Mouse (Mus musculus) embryo, embryonic 11.5 days (tissue): ENCODE data around the gene Prm1.
"Not testable (repeated sequence)": the region's sequence is repeated elsewhere in the genome, so short reads cannot be mapped to it uniquely, and the experiment has no call there.

ENCODE experiments used
- DNase-seq: peaks from one replicate; pipeline ENCODE4 v3.0.0-alpha.2; 2012; ENCODE audit warnings: low read depth, low spot score

Gene Prm1

DNA sequence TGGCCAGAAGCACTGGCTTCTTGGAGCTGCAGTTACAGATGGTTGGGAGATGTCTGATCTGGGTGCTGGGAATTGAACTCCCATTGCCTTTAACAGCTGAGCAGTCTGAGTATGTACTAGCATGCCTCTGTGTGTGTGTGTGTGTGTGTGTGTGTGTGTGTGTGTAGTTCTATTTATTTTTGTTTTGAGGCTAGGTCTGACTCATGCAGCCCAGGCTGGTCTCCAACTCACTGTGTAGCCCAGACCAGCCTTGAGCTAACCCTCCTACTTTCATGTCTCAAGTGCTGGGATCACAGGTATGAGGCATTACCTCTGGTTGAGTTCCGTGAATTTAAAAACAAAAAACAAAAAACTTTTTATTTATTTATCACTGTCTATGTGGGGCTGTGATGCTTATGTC lies 18.9 kb upstream of the Prm1 start:
- no peak for DNase-seq

DNA sequence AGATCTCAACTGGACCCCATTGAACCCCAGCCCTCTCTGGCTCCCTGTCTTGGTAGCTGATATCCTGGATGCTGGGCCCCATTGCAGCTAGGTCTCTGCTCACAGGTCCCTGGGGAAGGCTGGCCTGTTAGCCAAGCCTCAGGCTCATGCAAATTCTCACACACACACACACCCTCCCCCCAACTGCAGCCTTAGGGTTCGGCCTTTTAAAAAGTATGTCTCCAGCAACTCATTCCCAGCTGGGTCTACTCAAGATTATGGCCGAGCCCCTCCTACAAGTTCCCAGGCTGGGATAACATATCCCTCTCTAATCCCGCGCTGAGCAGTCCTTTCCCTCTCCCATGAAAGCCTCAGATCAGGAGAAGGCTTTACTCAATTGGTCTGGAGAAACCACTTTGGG lies 15.7 kb upstream of the Prm1 start:
- no peak for DNase-seq

DNA sequence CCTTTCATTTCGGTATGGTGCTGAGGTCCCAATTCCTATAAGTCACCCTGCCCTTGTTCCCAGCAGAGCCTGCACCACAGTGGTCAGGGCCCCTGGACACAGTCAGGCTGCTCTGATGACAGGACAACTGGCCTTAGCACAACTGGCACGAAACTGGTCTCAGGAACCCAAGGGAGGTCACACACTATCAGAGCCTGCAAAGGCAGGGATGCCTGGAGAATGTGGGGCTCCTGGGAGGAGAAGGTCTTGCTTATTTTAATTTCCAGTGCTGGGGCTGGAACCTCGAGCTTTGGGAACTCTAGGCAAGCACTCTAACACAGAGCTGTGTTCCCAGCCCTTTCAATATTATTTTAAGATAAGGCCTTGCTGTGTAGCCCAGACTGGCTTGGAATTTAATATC lies 14.3 kb upstream of the Prm1 start:
- no peak for DNase-seq

DNA sequence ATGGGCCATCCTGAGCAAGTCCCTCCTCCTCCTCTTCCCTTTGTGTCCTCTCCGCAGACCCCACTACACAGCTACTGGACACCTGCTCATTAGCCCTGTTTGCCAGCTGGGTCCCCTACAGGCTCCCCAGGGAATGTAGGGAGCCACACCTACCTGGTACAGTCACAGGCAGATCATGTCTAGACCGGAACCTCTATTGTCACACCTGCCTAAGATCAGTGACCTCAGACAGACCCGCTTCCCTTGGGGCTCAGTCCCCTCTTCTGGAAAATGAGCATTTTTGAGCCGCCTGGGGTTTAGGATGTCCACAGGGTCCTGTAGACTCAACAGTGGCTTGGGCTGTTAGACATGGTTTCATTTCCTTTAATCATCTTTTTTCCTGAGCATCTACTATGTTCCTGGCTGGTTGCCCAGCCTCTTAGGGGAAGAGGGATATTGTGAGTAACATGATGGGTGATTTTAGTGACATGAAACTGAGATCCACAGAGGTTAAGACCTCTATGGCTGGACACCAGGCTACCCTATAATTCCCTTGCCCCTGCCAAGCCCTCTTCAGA lies 13.0 kb upstream of the Prm1 start:
- no peak for DNase-seq

DNA sequence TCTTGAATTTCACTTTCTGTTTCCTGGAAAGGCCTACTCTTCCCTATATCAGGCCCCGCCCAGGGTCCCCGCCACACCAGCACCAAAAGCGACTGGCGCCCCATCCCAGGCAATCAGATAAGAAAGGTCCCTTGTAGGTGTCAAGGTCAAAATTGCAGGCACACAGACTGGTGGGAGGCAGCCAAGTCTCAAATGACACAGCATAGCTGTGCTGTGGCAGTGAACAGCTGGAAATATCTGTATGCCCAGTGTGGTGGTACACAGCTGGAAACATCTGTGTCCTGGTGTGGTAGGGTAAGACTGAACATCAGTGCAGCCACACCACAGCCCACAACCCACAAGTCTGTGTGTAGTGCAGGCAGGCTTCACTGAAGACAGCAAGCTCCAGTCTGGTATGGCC lies 9.2 kb upstream of the Prm1 start:
- no peak for DNase-seq

DNA sequence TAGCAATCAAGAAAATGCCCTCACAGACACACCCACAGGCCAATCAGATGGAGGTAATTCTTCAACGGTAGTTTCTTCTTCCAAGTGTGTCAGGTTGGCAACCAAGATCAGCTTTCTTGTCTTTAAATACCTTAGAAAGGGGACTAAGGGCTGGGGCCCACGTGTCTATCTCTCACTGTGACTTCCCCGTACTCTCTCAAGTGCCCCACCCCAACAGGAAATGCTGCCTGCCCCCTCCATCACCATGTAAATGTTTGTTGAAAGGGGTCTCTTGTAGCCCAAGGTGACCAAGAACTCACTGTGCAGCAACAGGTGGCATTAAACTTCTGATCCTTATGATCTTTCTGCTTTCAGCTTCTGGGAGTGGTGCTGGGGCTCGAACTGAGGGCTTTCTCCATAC lies 8.1 kb upstream of the Prm1 start:
- no peak for DNase-seq

DNA sequence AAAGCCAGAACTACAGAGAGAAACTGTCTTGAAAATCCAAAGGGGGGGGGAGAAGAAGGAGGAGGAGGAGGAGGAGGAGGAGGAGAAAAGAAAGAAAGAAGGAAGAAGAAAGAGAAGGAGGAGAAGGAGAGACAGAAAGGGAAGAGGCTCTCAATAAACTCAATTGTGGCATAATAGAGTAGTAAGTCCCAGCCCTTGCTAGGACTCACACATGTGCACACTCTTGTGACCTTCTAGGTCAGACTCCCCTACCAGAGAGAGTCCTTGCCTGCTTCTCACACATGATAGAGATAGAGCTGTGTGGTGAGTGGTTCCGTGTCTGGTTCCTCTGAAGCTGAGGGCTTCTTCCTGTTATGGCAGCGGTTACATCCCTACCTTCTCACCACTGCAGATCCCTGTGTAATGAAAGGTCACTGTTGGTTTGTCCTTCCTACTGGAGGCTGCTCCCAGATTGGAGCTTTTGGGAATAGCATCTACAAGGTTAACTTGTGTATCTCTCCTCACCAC lies 7.3 kb upstream of the Prm1 start, which contains the start of gene Gm11172:
Gm11172 (plus strand) TSS at position 51 of the 507 bp plus-strand sequence.
- DNase-seq, result no peak

DNA sequence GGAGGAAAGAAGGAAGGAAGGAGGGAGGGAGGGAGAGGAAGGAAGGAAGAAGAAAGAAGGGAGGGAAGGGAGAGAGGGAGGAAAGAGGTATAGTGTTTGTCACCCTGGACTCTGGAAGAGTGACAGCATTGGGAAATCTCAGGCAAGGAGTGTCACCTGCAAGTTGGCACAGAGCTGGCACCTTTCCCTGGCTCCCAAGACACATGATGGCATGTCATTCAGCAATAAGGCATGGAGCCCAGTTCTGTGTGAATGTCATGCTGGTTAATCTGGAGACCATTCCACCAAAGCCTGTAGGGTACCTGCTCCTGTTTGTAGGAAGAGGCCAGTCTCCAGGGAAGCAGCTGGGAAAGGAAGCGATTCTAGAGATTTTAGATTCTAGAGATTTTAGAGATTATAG lies 4.7 kb upstream of the Prm1 start:
- DNase-seq, result no peak

DNA sequence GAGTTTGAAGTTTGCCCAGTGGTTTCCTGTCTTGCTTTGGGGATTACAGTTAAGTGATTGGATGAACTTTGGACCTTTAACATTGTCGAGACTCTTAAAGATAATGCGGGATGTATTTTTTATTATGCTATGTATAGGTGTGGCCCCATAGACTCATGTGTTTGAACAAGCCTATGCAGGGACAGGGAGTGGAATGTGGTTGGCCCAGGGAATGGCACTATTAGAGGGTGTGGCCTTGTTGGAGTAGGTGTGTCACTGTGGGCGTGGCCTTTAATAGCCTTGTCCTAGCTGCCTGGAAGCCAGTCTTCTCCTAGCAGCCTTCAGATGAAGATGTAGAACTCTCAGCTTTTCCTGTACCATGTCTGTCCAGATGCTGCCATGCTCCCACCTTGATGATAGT lies 3.2 kb downstream of the Prm1 start:
- not testable (repeated sequence) for DNase-seq

DNA sequence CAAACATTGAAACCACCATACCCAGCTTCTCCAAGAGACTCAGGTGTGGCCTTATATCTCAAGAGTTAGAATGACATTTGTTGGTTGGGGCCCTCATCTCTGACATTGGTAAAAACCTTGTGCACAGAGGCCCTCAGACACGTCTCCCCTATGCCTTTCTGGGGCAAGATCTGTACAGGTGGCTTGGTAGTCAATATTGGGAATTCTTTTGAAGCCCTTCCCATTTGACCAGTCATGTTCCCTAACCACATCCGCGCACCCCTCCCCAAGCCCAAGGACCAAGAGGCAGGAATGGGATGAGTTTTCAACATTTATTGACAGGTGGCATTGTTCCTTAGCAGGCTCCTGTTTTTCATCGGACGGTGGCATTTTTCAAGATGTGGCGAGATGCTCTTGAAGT lies 9.6 kb downstream of the Prm1 start, which contains the start of gene Prm2:
Prm2 (minus strand) TSS at position 101 of the 400 bp plus-strand sequence.
- DNase-seq, result no peak

DNA sequence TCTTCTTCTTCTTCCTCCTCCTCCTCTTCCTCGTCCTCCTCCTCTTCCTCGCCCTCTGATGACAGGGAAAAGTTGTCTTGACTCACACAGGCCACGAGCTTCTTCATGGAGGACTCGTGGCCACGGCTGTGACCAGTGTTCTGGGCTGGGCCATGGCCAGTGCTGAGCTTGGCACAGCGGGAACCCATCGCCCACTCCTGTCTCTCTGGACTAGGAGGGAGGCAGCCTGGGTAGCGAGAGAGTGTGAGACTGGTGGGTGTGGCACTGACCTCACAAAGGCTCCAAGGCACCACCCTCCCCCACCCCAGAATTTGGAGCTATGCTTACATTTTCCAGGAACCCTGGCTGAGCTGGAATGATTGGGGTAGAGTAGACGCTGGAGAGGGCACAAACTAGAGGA lies 14.9 kb downstream of the Prm1 start, which contains the start of gene Prm3:
Prm3 (minus strand) TSS at position 213 of the 400 bp plus-strand sequence.
- DNase-seq, result no peak

DNA sequence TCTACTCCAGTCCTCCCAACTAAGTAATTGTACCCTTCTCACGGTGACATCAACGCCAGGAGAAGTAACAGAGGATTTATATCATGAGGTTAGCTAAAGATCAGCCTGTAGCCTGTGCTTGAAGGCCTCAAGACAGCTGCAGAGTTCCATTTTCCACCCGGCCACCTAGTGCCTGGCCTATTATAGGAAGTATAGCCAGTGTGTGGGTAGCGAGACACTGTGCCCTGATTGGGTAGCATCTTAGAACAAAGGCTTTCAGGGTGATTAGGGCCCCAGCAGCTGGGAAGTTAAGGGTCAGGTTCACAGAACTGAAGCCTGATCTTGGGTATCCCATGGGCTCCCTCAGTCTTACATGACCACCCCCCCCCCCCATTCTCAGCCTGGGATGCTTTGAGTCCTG lies 16.8 kb downstream of the Prm1 start:
- no peak for DNase-seq

DNA sequence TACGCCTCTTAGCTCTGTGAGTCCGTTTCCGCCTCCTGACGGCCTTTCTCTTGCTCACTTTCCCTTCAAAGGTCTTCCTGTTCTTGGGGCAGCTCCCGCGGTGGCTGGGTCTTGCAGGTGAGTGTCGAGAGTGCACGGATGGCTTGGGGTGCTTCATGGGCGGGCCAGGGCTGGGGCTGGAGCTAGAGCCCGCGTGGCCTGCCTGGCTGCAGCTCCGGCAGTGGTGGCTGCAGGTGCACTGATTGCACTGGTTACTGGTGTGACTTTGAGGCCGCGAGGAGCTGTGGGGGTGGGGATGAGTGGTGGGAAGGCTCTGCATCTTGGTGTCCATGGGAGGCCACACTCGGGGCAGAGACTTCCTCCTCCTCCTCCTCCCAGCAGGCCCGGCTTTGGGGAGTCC lies 17.4 kb downstream of the Prm1 start, which contains the start of gene Tnp2:
Tnp2 (minus strand) TSS at position 390 of the 400 bp plus-strand sequence.
- DNase-seq, result no peak

DNA sequence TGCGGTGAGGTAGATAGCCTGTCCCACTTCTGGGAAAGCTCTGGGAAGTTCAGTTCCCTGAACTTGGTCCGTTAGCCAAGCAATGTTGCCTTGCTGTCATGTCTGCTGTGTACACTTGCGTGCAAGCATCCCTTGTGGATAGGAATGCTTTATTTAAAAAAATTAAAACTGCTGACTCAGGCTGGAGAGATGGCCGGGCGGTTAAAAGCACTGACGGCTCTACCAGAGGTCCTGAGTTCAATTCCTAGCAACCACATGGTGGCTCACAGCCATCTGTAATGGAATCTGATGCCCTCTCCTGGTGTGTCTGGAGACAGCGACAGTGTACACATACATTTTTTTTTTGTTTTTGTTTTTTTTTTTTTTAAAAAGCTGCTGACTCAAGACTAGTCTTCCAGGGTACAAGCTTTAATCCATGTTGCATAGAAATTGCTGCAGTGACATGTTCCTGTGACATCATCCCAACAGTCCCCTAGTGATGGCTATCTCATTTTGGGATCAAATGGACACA lies 18.0 kb downstream of the Prm1 start:
- DNase-seq, result no peak

DNA sequence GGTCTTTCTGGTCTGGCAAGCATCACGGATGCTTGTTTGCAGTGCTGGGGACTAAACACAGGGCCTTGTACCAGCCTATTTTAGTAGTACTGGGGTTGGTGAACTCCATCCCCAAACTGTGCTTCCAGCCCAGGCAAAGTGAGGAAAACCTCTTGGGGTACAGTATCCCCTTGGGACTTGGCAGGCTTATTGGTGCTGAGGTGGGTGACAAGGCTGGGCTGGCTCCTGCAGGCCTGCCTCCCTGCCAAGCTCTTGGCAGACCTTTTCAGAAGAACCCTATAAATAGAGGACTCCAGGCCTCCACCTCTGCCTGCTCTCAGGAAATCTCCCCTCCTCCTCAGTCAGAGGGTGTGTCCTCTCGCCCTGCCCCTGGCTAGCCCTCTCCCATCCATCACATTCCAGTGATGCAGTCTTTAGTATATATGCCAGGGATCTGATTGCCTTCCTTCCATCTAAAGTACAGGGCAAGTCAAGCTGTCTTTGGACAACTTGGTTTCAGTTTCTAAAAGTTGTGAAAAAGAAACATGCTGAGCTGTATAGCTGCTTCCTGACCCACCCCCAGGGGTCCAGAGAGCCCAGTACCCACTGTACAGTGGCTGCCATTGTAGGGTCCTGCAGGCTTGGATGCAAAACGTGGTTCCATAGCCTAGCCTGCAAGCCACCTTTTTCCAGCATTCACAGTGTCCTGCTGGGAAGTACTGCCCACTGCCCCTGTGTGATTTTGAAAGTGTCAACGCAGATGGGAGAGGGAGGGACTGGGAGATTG lies 18.7 kb downstream of the Prm1 start:
- DNase-seq, result no peak

DNA sequence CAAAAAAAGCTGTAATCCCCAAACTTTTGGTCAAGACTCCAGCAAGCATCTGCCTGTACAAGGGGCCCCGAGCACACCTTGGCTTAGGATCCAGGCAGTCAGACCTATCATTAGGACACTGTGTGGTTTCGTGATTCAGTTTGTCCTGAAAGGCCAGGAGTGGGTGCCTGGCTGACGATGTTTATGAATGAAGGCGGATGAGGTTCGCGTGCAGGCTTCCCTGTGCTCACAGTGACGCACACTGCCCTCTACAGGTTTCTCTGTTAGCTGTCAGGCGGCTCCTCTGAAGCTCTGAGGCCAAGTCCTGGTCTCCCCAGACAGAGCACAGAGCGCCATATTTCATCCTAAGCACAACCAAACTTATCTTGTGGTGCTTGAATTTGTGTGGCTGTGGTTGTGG lies 19.4 kb downstream of the Prm1 start:
- DNase-seq, result peak; percentile 83

DNA sequence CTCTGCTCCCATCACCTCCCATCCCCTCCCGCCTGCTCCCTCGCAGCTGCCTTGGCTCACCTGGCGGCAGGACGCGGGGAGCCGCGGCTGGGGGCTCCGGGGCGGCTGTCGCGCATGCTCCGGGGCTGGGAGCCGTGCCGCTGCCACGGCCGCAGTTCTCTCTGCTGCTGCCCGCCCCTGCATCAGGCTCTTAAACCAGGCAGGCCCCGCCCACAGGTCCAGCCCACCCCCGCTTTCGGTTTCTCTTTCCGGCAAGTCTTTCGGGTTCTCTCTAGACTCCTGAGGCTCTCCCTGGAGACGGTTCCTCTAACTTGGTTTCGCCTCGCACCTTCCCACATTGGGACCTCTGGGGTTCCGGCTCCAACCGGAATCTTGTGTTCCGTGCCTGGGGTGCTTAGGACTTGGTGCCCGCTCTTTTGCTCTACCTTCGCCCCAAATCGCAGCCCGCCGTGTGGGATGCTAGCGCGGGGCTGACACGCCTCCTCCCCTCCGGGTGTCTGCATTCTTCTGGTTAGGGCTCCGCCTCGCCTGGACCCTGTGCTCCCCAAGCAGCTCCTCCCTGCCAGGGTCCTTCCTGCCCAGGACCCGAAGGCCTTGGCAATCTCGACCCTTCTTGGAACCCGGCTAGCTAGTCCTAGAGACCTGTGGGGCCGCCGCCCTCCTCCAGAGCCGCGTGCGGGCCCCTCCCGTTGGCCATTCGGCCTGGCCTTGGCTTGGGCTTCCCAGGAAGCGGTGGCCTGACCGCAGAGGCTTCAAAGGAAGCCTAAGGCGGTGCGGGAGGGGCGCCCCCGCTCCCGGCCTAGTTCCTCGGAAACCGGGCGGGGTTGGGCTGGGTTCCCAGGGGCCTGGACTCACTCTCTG lies 20.0 kb downstream of the Prm1 start, which contains the start of gene Socs1:
Socs1 (minus strand) TSS at position 166 of the 861 bp plus-strand sequence.
- DNase-seq, result peak; percentile 85

DNA sequence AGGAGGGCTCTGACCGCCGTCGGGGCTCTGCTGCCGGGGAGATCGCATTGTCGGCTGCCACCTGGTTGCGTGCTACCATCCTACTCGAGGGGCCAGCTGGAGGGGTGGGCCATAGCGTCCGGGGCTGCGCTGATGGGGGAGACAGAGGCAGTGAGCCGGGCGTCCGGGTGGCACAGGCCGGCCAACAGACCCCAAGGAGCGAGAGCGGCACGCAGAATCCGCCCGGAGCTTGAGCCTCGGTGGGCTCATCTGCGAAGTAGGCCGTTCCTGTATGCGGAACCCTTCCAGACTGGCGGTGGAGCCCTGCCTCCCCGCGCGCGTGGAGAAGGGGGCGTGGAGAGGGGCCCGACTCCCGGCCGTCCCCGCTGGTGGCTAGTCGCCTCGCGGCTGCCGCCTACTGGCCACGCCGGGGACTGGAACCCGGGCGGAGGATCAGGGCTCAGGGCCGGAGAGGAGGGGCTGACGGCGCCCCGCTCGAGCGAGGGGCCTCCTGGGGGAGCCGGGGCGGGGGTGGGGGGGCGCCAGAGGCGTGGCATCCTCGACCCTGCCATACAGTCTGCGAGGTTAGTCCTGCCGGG lies 20.8 kb downstream of the Prm1 start:
- DNase-seq, result peak; percentile 86

DNA sequence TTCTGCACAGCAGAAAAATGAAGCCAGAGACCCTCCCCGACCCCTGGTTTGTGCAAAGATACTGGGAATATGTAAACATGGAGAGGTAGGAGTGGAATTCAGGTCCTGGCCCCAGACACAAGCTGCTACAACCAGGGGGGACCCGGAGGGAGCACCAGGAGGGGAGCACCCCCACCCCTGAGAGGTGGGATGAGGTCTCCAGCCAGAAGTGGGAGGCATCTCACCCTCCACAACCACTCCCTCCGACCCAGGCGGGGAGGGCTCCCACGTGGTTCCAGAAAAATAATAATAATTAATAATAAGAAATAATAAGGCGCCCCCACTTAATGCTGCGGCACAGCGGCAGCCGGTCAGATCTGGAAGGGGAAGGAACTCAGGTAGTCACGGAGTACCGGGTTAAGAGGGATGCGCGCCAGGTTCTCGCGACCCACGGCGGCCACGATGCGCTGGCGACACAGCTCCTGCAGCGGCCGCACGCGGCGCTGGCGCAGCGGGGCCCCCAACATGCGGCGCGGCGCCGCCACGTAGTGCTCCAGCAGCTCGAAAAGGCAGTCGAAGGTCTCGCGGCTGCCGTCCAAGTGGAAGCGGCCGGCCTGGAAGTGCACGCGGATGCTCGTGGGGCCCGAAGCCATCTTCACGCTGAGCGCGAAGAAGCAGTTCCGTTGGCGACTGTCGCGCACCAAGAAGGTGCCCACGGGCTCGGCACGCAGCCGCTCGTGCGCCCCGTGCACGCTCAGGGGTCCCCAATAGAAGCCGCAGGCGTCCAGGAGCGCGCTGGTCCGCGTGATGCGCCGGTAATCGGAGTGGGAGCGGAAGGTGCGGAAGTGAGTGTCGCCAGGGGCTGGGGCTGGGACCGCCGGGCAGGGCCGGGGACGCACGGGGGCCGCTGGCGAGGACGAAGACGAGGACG lies 21.5 kb downstream of the Prm1 start:
- peak; percentile 20 for DNase-seq

DNA sequence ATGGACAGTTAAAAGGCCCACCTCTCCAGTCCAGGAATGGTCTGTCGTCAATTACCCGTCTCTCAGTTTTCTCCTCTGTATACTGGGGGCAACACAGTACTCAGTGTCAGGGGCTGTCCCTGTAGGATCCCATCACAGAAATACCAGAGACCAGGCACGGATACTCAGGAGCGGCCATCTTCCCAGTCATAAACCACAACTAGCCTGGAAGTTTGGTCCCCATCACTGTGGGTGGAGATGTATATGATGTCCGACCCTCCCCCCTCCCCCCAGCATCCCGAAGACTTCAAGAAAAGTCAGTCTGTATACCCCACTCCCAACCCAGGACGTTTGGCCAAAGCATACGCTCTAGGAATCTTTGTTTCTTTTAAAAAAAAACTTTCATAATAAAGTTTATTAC lies 22.2 kb downstream of the Prm1 start:
- no peak for DNase-seq

DNA sequence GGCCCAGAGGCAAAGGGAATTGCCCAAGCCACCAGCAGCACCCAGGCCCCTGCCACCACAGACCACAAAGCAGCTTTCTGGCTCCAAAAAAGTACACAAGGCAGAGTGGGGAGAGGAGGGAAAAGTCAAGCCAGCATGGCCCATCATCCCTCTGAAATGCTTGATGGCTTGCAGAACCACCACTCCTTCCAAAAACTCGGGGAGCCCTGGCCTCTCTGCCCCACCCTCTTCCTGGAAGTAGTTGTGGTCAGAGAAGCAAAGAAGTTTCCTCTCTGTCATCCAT lies 22.5 kb downstream of the Prm1 start:
- DNase-seq, result no peak
